Mouse (Mus musculus): ENCODE data around the gene Tsfm. TPM values are rescaled to one million over a fixed set of nuclear protein-coding genes. Genes with fewer than 3 reads are reported as not detected.
"Not testable (repeated sequence)": the region's sequence is repeated elsewhere in the genome, so short reads cannot be mapped to it uniquely, and the experiment has no call there.

Gene Tsfm
- polyA plus RNA-seq, 1 experiment from 2014 or later = 42.3 TPM

DNA sequence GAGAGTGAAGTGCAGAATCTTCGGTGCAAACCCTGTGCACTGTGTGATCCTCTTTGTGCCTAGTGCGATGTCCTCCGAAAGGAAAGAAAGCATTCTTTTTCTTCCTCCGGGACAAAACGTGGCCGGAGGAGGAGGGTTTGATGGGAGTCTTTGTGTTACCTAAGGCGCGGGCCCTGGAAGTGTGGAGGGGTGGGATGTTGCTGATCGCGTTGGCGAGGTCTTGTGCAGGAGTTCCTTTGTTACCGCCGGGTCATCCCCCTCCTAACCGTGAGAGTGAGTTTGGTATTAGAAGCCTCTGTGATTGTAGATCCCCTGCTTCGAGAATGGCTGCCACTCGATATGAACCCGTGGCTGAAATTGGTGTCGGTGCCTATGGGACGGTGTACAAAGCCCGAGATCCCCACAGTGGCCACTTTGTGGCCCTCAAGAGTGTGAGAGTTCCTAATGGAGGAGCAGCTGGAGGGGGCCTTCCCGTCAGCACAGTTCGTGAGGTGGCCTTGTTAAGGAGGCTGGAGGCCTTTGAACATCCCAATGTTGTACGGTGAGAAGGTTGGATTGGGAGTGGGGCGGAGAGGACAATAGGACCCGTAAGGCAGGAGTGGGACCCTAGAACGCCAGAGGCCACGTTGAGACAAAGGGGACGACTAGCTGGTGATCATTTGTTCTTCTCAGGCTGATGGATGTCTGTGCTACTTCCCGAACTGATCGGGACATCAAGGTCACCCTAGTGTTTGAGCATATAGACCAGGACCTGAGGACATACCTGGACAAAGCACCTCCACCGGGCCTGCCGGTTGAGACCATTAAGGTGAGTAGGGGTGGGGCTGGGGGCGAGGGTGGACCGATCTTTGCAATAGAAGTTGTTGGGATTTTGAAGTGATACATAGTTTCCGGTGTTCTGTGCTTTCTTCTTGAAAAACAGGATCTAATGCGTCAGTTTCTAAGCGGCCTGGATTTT is 33.6 kb upstream of the Tsfm start:
- Histone ChIP-seq H3K36me3 (ENCODE audit: insufficient read depth, low read length) (peaks cover 20% of the 10 kb centered on the region), H3K27me3 (replicated peaks; ENCODE audit: insufficient read depth, low read length) (0 out of 2 replicates have a peak, but pooled peaks cover 7% of the 10 kb centered on the region), H3K4me3 (ENCODE audit: low read depth, low read length) (peak overlapping the region; percentile 62), H3K27ac (ENCODE audit: low read length) (peak overlapping the region; percentile 77), H3K4me2 (replicated peaks; ENCODE audit: low read depth, low read length) (peak overlapping the region; percentile 90), H3K9me3 (ENCODE audit: low read length) (no peaks in the 10 kb centered on the region), H3K4me1 (ENCODE audit: insufficient read depth, low read depth, low read length) (peaks cover 3% of the 10 kb centered on the region; the same call in 1 of the 2 replicates), H3K9ac (replicated peaks; ENCODE audit: low read depth) (peak overlapping the region; percentile 82)
- no peak for TF ChIP-seq CTCF (IDR thresholded peaks at IDR 0.05)
- ATAC-seq (no peak), DNase-seq (ENCODE audit: low spot score) (no peak)
- whole genome bisulfite sequencing = 7% methylated on average over 37 of the region's 37 CpGs

DNA sequence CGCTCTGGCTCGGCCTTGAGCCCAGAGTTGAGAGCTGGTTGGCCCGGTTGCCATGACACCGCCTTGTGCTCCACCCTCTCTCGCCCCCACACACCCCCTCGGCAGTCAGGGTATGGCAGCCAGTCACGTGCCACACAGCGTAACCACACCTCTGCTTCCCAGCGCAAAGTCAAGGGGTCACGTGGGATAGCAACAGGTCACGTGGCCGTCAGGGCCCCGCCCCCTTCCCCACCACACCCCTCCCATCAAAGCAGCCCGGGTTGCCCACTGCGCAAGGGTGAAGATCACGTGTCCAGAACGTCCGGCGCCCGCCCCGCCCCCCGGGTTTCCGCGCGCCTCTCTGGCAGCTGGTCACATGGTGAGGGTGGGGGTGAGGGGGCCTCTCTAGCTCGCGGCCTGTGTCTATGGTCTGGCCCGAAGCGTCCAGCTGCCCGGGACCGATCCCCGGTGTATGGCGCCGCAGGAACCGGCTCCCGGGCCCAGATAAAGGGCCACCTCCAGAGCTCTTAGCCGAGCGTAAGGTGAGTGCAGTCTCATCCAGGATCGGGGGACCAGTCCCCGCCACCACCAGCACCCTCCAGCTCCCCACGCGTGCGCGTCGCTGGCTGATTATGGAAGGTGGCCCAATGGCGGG is 32.7 kb upstream of the Tsfm start, which contains the start of gene Cdk4:
TSS of gene Cdk4 (plus strand) at position 296 of the 634 bp plus-strand sequence.
- Histone ChIP-seq H3K27ac (ENCODE audit: low read length) (peak within 1 kb of the TSS; percentile 77), H3K4me2 (replicated peaks; ENCODE audit: low read depth, low read length) (peak within 1 kb of the TSS; percentile 90), H3K4me3 (ENCODE audit: low read depth, low read length) (peak within 1 kb of the TSS; percentile 62), H3K36me3 (ENCODE audit: insufficient read depth, low read length) (peaks cover 20% of the 10 kb centered on the region), H3K4me1 (ENCODE audit: insufficient read depth, low read depth, low read length) (peaks cover 5% of the 10 kb centered on the region; the same call in 1 of the 2 replicates), H3K9ac (replicated peaks; ENCODE audit: low read depth) (peak within 1 kb of the TSS; percentile 82), H3K9me3 (ENCODE audit: low read length) (no peaks in the 10 kb centered on the region), H3K27me3 (replicated peaks; ENCODE audit: insufficient read depth, low read length) (0 out of 2 replicates have a peak, but pooled peaks cover 7% of the 10 kb centered on the region)
- TF ChIP-seq CTCF (IDR thresholded peaks at IDR 0.05) = no peak
- WGBS = 2% methylated on average over 46 of the region's 46 CpGs
- peak; percentile 98 for DNase-seq (ENCODE audit: low spot score)
- ATAC-seq = peak; percentile 95

DNA sequence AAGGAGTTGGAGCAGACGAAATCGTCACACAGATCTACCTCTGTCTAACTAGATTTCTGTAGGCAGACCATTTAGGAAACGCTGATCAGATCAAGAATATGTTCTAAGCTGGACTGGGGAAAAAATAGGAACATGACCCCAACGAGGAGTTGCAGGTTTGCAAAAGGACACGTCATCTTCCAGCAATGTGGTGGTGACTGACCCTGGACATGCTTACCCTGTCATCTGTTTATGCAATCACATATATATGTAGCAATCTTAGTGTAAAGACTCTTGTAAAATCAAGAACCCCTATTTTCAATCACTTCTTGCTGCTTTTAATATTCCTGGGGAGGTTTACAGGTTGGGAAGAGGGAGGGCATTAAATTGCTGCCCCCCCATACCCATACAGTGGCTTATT is 31.9 kb upstream of the Tsfm start:
- no peak overlapping the region for H3K4me2 ChIP-seq (replicated peaks; ENCODE audit: low read depth, low read length)
- no peak for ATAC-seq

DNA sequence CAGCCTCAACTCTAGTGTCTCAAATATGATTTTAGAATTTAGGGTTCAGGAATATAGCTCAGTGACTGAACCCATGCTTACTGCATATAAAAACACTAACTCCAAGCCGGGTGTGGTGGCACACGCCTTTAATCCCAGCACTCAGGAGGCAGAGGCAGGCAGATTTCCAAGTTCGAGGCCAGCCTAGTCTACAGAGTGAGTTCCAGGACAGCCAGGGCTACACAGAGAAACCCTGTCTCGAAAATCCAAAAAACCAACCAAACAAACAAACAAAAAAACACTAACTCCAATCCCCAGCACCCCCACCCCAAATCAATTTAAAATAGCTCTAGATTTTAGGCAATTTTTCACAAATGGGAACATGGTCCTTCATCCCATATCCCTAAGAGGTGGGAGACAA is 31.5 kb upstream of the Tsfm start:
- H3K27me3 ChIP-seq (replicated peaks; ENCODE audit: insufficient read depth, low read length); DNase-seq (ENCODE audit: low spot score); H3K27ac ChIP-seq (ENCODE audit: low read length); ATAC-seq; H3K4me3 ChIP-seq (ENCODE audit: low read depth, low read length); H3K4me1 ChIP-seq (ENCODE audit: insufficient read depth, low read depth, low read length); H3K9ac ChIP-seq (replicated peaks; ENCODE audit: low read depth); H3K9me3 ChIP-seq (ENCODE audit: low read length); H3K4me2 ChIP-seq (replicated peaks; ENCODE audit: low read depth, low read length): not testable (repeated sequence)
- H3K36me3 ChIP-seq (ENCODE audit: insufficient read depth, low read length) = peaks cover 13% of the 10 kb centered on the region; the same call in 1 of the 2 replicates
- WGBS = 90% methylated on average over 4 of the region's 4 CpGs

More for the DNA sequence above, 31.9 kb upstream of the Tsfm start:
- 0 out of 2 replicates have a peak, but pooled peaks cover 7% of the 10 kb centered on the region for H3K27me3 ChIP-seq (replicated peaks; ENCODE audit: insufficient read depth, low read length)
- no peak overlapping the region for H3K4me3 ChIP-seq (ENCODE audit: low read depth, low read length)
- TF ChIP-seq EP300 (IDR thresholded peaks at IDR 0.05) = no peak
- no peak for TF ChIP-seq CTCF (IDR thresholded peaks at IDR 0.05)
- peaks cover 14% of the 10 kb centered on the region; the same call in 1 of the 2 replicates for H3K36me3 ChIP-seq (ENCODE audit: insufficient read depth, low read length)
- H3K9me3 ChIP-seq (ENCODE audit: low read length) = no peaks in the 10 kb centered on the region
- no peak overlapping the region for H3K9ac ChIP-seq (replicated peaks; ENCODE audit: low read depth)
- 0 out of 2 replicates have a peak overlapping the region, but pooled peaks have one; percentile 23 for H3K27ac ChIP-seq (ENCODE audit: low read length)
- peak; percentile 69 for DNase-seq (ENCODE audit: low spot score)
- WGBS = 60% methylated on average over 5 of the region's 5 CpGs
- peaks cover 6% of the 10 kb centered on the region; the same call in 1 of the 2 replicates for H3K4me1 ChIP-seq (ENCODE audit: insufficient read depth, low read depth, low read length)

DNA sequence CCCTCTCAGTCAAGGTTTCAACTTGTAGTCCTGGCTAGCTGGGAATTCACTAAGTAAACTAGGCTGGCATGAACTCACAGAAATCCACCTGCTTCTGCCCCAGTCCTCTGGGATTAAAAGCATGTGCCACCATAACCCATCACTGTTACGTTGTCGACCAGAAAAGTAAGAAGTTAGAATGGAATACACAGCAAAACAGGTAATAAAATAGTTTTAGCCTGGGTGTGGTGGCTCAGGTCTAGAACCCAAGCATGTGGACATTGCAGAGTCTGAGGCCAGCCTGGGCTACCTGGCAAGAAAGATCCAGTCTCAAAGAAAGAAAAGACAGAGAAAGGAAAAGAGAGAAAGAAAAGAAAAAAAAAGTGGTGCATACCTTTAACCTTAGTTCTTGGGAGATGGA is 30.9 kb upstream of the Tsfm start:
- Histone ChIP-seq H3K27ac (ENCODE audit: low read length) (no peak overlapping the region), H3K27me3 (replicated peaks; ENCODE audit: insufficient read depth, low read length) (0 out of 2 replicates have a peak, but pooled peaks cover 7% of the 10 kb centered on the region), H3K4me3 (ENCODE audit: low read depth, low read length) (no peak overlapping the region), H3K36me3 (ENCODE audit: insufficient read depth, low read length) (peaks cover 7% of the 10 kb centered on the region; the same call in 1 of the 2 replicates), H3K9ac (replicated peaks; ENCODE audit: low read depth) (no peak overlapping the region), H3K4me1 (ENCODE audit: insufficient read depth, low read depth, low read length) (peaks cover 6% of the 10 kb centered on the region; the same call in 1 of the 2 replicates), H3K4me2 (replicated peaks; ENCODE audit: low read depth, low read length) (no peak overlapping the region), H3K9me3 (ENCODE audit: low read length) (no peaks in the 10 kb centered on the region)
- TF ChIP-seq CTCF (IDR thresholded peaks at IDR 0.05) = no peak
- no peak for TF ChIP-seq EP300 (IDR thresholded peaks at IDR 0.05)
- no peak for ATAC-seq
- 72% methylated on average over 2 of the region's 2 CpGs for WGBS
- no peak for DNase-seq (ENCODE audit: low spot score)

DNA sequence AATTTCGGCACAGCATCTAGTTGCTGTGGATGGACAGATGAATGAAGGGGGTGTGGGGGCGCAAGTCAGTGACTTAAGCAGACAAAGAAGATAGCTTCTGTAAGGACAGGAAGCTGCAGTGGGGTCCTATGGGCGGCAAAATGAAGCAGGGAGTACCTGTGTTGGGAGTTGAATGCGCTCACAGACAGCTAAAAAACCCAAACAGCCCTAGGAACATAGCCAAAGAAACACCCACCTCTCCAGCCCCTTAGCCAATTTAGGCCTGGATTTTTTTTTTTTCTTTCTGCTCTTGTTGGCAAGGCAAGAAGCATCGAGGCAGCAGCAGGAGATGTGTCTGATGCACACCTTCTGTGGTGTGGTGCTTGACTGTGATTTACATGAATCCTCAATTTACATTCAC is 30.4 kb upstream of the Tsfm start:
- Histone ChIP-seq H3K4me3 (ENCODE audit: low read depth, low read length) (no peak overlapping the region), H3K9ac (replicated peaks; ENCODE audit: low read depth) (no peak overlapping the region), H3K9me3 (ENCODE audit: low read length) (no peaks in the 10 kb centered on the region), H3K27ac (ENCODE audit: low read length) (no peak overlapping the region), H3K36me3 (ENCODE audit: insufficient read depth, low read length) (peaks cover 4% of the 10 kb centered on the region; the same call in 1 of the 2 replicates), H3K4me2 (replicated peaks; ENCODE audit: low read depth, low read length) (no peak overlapping the region), H3K4me1 (ENCODE audit: insufficient read depth, low read depth, low read length) (peaks cover 6% of the 10 kb centered on the region; the same call in 1 of the 2 replicates), H3K27me3 (replicated peaks; ENCODE audit: insufficient read depth, low read length) (0 out of 2 replicates have a peak, but pooled peaks cover 7% of the 10 kb centered on the region)
- no peak for DNase-seq (ENCODE audit: low spot score)
- no peak for ATAC-seq
- TF ChIP-seq EP300 (IDR thresholded peaks at IDR 0.05) = no peak
- no peak for TF ChIP-seq CTCF (IDR thresholded peaks at IDR 0.05)
- 49% methylated on average over 5 of the region's 5 CpGs for WGBS
